Mouse (Mus musculus) adrenal gland, adult 8-10 months (tissue): Measurements from ENCODE around the gene Rfesd. TPM values are rescaled to one million over a fixed set of nuclear protein-coding genes. Genes with fewer than 3 reads are reported as not detected.

ENCODE experiments used
- DNase-seq: peaks from one replicate; pipeline ENCODE4 v3.0.0; 2022
- total RNA-seq, 4 experiments: library from RNA; stranded (reverse); gene quantifications; 2 replicates each; pipeline ENCODE4 v1.2.4; 2022

Gene Rfesd
- total RNA-seq, 4 experiments from 2014 or later, result 20.2 to 29.9 (median 20.9) TPM

- DNase-seq, result no peak
Measured at GRCm38 (mm10) chr13:75976649-75977048, 41.9 kb downstream of the Rfesd start.

DNA sequence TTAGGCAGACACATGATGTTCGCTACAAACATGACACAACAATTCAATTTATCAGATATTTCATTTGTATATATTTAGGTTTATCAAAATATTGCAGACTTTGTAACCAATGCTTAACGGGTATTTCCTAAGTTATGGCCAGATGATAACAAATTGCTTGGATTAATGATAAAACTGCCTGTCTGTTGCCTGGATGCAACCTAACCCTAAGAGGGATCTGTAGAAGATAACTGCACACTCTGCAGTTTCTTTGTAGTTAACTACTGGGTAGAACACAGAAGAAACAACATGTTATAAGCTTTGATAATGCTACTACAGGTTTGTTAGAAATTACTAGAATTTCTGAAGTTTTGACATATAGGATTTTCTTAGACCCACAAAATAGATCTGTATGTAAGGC, 42.3 kb downstream of the Rfesd start:
- DNase-seq, result no peak

DNA sequence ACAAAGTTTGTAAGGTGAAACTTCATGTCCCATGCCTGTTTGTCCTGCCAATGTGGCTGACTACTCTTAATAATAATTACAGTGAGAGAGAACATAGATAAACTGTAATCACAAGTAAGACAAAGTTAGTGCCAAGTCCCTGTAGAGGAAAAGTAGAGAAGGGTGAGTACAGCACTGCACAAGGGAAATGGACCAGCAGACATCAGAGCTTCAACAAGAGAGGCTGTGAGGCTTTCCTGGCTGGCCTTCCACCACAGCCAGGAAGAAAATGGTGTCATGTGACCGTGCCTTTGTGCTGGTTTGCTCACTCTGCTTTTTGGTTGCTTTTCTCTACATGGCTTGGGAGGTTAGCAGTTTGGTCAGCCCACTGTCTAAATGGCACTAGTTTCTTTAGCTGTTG, 42.9 kb downstream of the Rfesd start:
- no peak for DNase-seq

GRCm38 (mm10) chr13:75974481-75974880, 44.0 kb downstream of the Rfesd start:
- DNase-seq, result no peak

DNA sequence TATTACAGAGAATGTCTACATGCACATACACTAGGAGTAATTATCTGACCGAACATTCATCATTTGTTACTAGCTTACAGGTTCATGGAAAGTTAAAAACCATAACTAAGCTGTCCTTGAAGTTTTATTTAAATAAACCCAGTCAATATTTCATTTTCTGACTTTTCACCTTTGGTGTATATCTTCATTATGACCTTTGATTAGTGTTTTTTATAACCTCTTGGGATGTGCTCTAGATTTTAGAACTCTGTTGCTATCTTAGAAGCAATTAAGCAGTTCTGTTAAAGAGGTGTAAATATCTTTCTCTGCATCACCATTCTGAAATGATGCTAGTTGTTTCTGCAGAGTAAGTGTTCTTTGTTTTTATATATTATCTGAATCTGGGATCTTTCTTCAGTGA, 51.7 kb downstream of the Rfesd start, which contains the start of gene Spata9:
TSS of gene Spata9 (plus strand) at position 301 of the 400 bp plus-strand sequence.
- no peak for DNase-seq

- DNase-seq, result no peak
Measured at GRCm38 (mm10) chr13:75955357-75955992, 63.0 kb downstream of the Rfesd start.

Other genes starting within 250 kb of the Rfesd start
- gene Glrx, start 178.9 kb downstream of the Rfesd start, total RNA-seq, result 10 to 100 TPM; 21.6 to 27.4 (median 24.4) TPM
- 10 to 100 TPM in 2 of 4 experiments, 1 to 10 TPM in 2; 5.7 to 13.8 (median 8.9) TPM for gene Rhobtb3, start 74.8 kb downstream of the Rfesd start, total RNA-seq
- under 1 TPM in 1 of 4 experiments, not detected in 3; 0.74 TPM for gene Spata9, start 51.6 kb downstream of the Rfesd start, total RNA-seq
- under 1 TPM in 1 of 4 experiments, not detected in 3; 0.13 TPM for gene Gpr150, start 38.3 kb upstream of the Rfesd start, total RNA-seq
- gene Arsk, start 79.9 kb upstream of the Rfesd start, total RNA-seq, result 10 to 100 TPM in 3 of 4 experiments, 1 to 10 TPM in 1; 9.4 to 17.4 (median 12.3) TPM
- gene Ttc37, start 80.0 kb upstream of the Rfesd start, total RNA-seq, result 10 to 100 TPM; 26.6 to 31.6 (median 30.5) TPM